ENCODE assay signal across 8 mouse cellular contexts in the genomic region with DNA sequence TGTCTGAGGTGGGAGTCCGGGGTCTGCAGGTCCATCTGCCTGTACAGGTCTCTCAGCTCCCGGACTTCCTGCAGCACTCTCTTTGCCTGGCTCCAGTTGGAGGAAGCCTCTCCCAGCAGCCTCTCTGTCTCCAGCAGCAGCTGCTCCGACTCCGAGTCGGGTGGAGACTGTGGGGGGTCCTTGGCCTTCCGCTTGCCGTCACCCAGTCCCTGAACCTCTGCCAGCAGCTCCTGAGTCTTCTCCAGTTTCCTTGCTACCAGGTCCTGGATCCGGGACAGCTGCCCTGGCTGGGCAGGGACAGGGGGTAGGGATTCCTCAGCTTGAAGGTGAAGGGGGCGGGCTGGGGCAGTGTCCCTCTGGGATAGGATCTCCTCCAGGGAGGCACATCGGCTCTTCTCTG. TPM values are rescaled to one million over a fixed set of nuclear protein-coding genes. Genes with fewer than 3 reads are reported as not detected.
A peak's percentile ranks its signal among the peaks of the same experiment; 100 is the strongest.
DNase-seq lines count a peak whose midpoint lies in the region; ATAC-seq and TF ChIP-seq lines count a peak whose summit lies in the region.

No protein-coding gene starts in this region.

- no peaks in the 10 kb centered on the region for H3K27me3 ChIP-seq in forebrain, postnatal 0 days (ENCODE audit: insufficient read depth, low read length)
- peaks cover 9% of the 10 kb centered on the region; the same call in 1 of the 2 replicates for H3K27me3 ChIP-seq in forebrain, embryonic 10.5 days (ENCODE audit: poor library complexity, severe bottlenecking)
- no peaks in the 10 kb centered on the region for H3K27me3 ChIP-seq in embryonic facial prominence, embryonic 15.5 days
- no peaks in the 10 kb centered on the region for H3K27me3 ChIP-seq in kidney, embryonic 16.5 days (ENCODE audit: insufficient read depth, low read length)
- no peaks in the 10 kb centered on the region for H3K27me3 ChIP-seq in stomach, embryonic 16.5 days (ENCODE audit: control insufficient read depth, insufficient read depth, low read length)

- H3K4me2 ChIP-seq in forebrain, postnatal 0 days (ENCODE audit: low read depth): no peak overlapping the region
- H3K4me2 ChIP-seq in embryonic facial prominence, embryonic 15.5 days (replicated peaks): no peak overlapping the region
- H3K4me2 ChIP-seq in kidney, embryonic 16.5 days (replicated peaks; ENCODE audit: low read depth, low read length): no peak overlapping the region
- no peak overlapping the region for H3K4me2 ChIP-seq in stomach, embryonic 16.5 days (ENCODE audit: low read depth, low read length)

- no peak for DNase-seq in forebrain, postnatal 0 days
- DNase-seq in forebrain, embryonic 10.5 days (ENCODE audit: extremely low spot score, low spot score): no peak
- DNase-seq in ES-E14 (ENCODE audit: low read depth, low spot score): no peak
- DNase-seq in layer of hippocampus, postnatal 36 days: no peak
- DNase-seq in spleen, adult 18-20 months: no peak

- 0 out of 2 replicates have a peak overlapping the region, but pooled peaks have one; percentile 15 for H3K27ac ChIP-seq in forebrain, postnatal 0 days (ENCODE audit: low read depth, low read length)
- H3K27ac ChIP-seq in forebrain, embryonic 10.5 days: no peak overlapping the region
- no peak overlapping the region for H3K27ac ChIP-seq in ES-E14 (ENCODE audit: insufficient read depth, low read depth, low read length, poor library complexity, severe bottlenecking)
- H3K27ac ChIP-seq in embryonic facial prominence, embryonic 15.5 days (replicated peaks): 0 out of 2 replicates have a peak overlapping the region, but pooled peaks have one; percentile 18
- H3K27ac ChIP-seq in kidney, embryonic 16.5 days (ENCODE audit: low read length): peak overlapping the region; percentile 37
- peak overlapping the region; percentile 47; the same call in 1 of the 2 replicates for H3K27ac ChIP-seq in stomach, embryonic 16.5 days (ENCODE audit: low read length)

- 39% methylated on average over 10 of the region's 10 CpGs for WGBS in forebrain, postnatal 0 days
- WGBS in forebrain, embryonic 10.5 days: 81% methylated on average over 10 of the region's 10 CpGs
- WGBS in embryonic facial prominence, embryonic 15.5 days: 47% methylated on average over 10 of the region's 10 CpGs
- 35% methylated on average over 10 of the region's 10 CpGs for WGBS in kidney, embryonic 16.5 days
- WGBS in stomach, embryonic 16.5 days: 47% methylated on average over 10 of the region's 10 CpGs

- no peak for TF ChIP-seq CTCF in forebrain, postnatal 0 days (IDR thresholded peaks at IDR 0.05; ENCODE audit: low read depth)

- no peak overlapping the region for H3K4me3 ChIP-seq in forebrain, postnatal 0 days (ENCODE audit: low read depth, low read length)
- H3K4me3 ChIP-seq in forebrain, embryonic 10.5 days: no peak overlapping the region
- peak overlapping the region; percentile 11 to 41; a peak in 2 of 4 replicates for H3K4me3 ChIP-seq in ES-E14 (ENCODE audit: insufficient read depth in 1 of 2, low read depth in 1 of 2, low read length in 2 of 2, poor library complexity in 1 of 2, severe bottlenecking in 1 of 2)
- no peak overlapping the region for H3K4me3 ChIP-seq in embryonic facial prominence, embryonic 15.5 days (replicated peaks)
- no peak overlapping the region for H3K4me3 ChIP-seq in kidney, embryonic 16.5 days (ENCODE audit: low read length)
- H3K4me3 ChIP-seq in stomach, embryonic 16.5 days (replicated peaks; ENCODE audit: low read length): no peak overlapping the region

- H3K9ac ChIP-seq in forebrain, postnatal 0 days: no peak overlapping the region
- 0 out of 2 replicates have a peak overlapping the region, but pooled peaks have one; percentile 19 for H3K9ac ChIP-seq in ES-E14 (ENCODE audit: insufficient read depth, low read depth, low read length, poor library complexity, severe bottlenecking)
- H3K9ac ChIP-seq in embryonic facial prominence, embryonic 15.5 days: no peak overlapping the region
- H3K9ac ChIP-seq in kidney, embryonic 16.5 days (replicated peaks; ENCODE audit: low read length): no peak overlapping the region
- peak overlapping the region; percentile 22; the same call in 1 of the 2 replicates for H3K9ac ChIP-seq in stomach, embryonic 16.5 days (ENCODE audit: low read length)

- H3K36me3 ChIP-seq in forebrain, postnatal 0 days (ENCODE audit: insufficient read depth): peaks cover 52% of the 10 kb centered on the region
- peaks cover 74% of the 10 kb centered on the region for H3K36me3 ChIP-seq in forebrain, embryonic 10.5 days (replicated peaks)
- H3K36me3 ChIP-seq in ES-E14 (ENCODE audit: control insufficient read depth, insufficient read depth, low read length, poor library complexity, severe bottlenecking): peaks cover 2% of the 10 kb centered on the region; the same call in 1 of the 2 replicates
- H3K36me3 ChIP-seq in embryonic facial prominence, embryonic 15.5 days: peaks cover 44% of the 10 kb centered on the region
- H3K36me3 ChIP-seq in kidney, embryonic 16.5 days (ENCODE audit: insufficient read depth, low read length): peaks cover 37% of the 10 kb centered on the region
- peaks cover 7% of the 10 kb centered on the region; the same call in 1 of the 2 replicates for H3K36me3 ChIP-seq in stomach, embryonic 16.5 days (ENCODE audit: control insufficient read depth, insufficient read depth, low read length)

- in situ Hi-C loops in ES-E14 (cut with MboI; ENCODE audit: low sequenced_read_pairs in 2 of 2, unreplicated experiment in 2 of 2): no loop called here

- peaks cover 28% of the 10 kb centered on the region for H3K4me1 ChIP-seq in forebrain, postnatal 0 days (ENCODE audit: insufficient read depth)
- H3K4me1 ChIP-seq in forebrain, embryonic 10.5 days: peaks cover 59% of the 10 kb centered on the region
- H3K4me1 ChIP-seq in ES-E14 (ENCODE audit: control insufficient read depth in 2 of 2, insufficient read depth in 2 of 2, low read length in 2 of 2, poor library complexity in 1 of 2): peaks cover 5 to 31% of the 10 kb centered on the region in 2 experiments; a peak in 3 of 4 replicates
- H3K4me1 ChIP-seq in embryonic facial prominence, embryonic 15.5 days: peaks cover 42% of the 10 kb centered on the region
- peaks cover 60% of the 10 kb centered on the region for H3K4me1 ChIP-seq in kidney, embryonic 16.5 days (ENCODE audit: insufficient read depth, low read length)
- H3K4me1 ChIP-seq in stomach, embryonic 16.5 days (ENCODE audit: control insufficient read depth, insufficient read depth, low read length): peaks cover 37% of the 10 kb centered on the region

- no peak for ATAC-seq in forebrain, postnatal 0 days
- ATAC-seq in embryonic facial prominence, embryonic 15.5 days (ENCODE audit: insufficient number of reproducible peaks, low FRiP score, low TSS enrichment, low read depth): no peak
- no peak for ATAC-seq in kidney, embryonic 16.5 days (ENCODE audit: low FRiP score, low TSS enrichment)
- ATAC-seq in stomach, embryonic 16.5 days (ENCODE audit: insufficient read depth, low FRiP score): no peak

- H3K9me3 ChIP-seq in forebrain, postnatal 0 days (ENCODE audit: low read length): no peaks in the 10 kb centered on the region
- H3K9me3 ChIP-seq in forebrain, embryonic 10.5 days: peaks cover 3% of the 10 kb centered on the region; the same call in 1 of the 2 replicates
- H3K9me3 ChIP-seq in ES-E14 (ENCODE audit: control insufficient read depth, insufficient read depth, low read depth, low read length): no peaks in the 10 kb centered on the region
- no peaks in the 10 kb centered on the region for H3K9me3 ChIP-seq in embryonic facial prominence, embryonic 15.5 days (replicated peaks)
- H3K9me3 ChIP-seq in kidney, embryonic 16.5 days (ENCODE audit: low read length): no peaks in the 10 kb centered on the region
- no peaks in the 10 kb centered on the region for H3K9me3 ChIP-seq in stomach, embryonic 16.5 days (replicated peaks; ENCODE audit: control insufficient read depth, low read length)

TF ChIP-seq in ES-E14, 5 proteins besides CTCF, POLR2A, EP300 and RAD21:
- no peak for TF ChIP-seq CHD2 (IDR thresholded peaks at IDR 0.05; ENCODE audit: low read depth, low read length)
- no peak for TF ChIP-seq HCFC1 (IDR thresholded peaks at IDR 0.05; ENCODE audit: borderline replicate concordance, insufficient read depth, low read length)
- no peak for TF ChIP-seq ZC3H11A (IDR thresholded peaks at IDR 0.05; ENCODE audit: borderline replicate concordance, low read depth, low read length)
- no peak for TF ChIP-seq MAFK (IDR thresholded peaks at IDR 0.05; ENCODE audit: insufficient read depth, low read depth, low read length)
- no peak for TF ChIP-seq ZNF384 (IDR thresholded peaks at IDR 0.05; ENCODE audit: low read depth, low read length)

RNA-seq across cellular contexts. Expression of a gene that starts 6.8 kb away (rescaled TPM):
- total RNA-seq in forebrain, postnatal 0 days (2014; rRNA removed): 93.5 and 135 TPM in 2 replicates
- polyA plus RNA-seq in forebrain, postnatal 0 days (2015; fragmentation: Nextera tagmentation; extraction: Ambion mirVana): 51.8 and 60.1 TPM in 2 replicates
- polyA plus RNA-seq in forebrain, embryonic 10.5 days (2016; fragmentation: Nextera tagmentation; extraction: Ambion mirVana): 66.0 and 69.1 TPM in 2 replicates
- total RNA-seq in ES-E14 (2012; rRNA removed): 12.0 and 19.6 TPM in 2 replicates
- polyA plus RNA-seq in embryonic facial prominence, embryonic 15.5 days (2015; fragmentation: Nextera tagmentation; extraction: Ambion mirVana): 36.7 and 47.0 TPM in 2 replicates
- 29.0 and 32.8 TPM in 2 replicates for polyA plus RNA-seq in kidney, embryonic 16.5 days (2015; fragmentation: Nextera tagmentation; extraction: Ambion mirVana)
- 20.6 and 25.7 TPM in 2 replicates for polyA plus RNA-seq in stomach, embryonic 16.5 days (2015; fragmentation: Nextera tagmentation; extraction: Ambion mirVana)
- 10 to 100 TPM; 37.3 to 41.0 TPM for total RNA-seq in layer of hippocampus, postnatal 36 days (2021)

RNA-seq across cellular contexts. Expression of a gene that starts 59.9 kb away (rescaled TPM):
- total RNA-seq in forebrain, postnatal 0 days (2014; rRNA removed): 27.5 and 34.4 TPM in 2 replicates
- polyA plus RNA-seq in forebrain, postnatal 0 days (2015; fragmentation: Nextera tagmentation; extraction: Ambion mirVana): 84.1 and 109 TPM in 2 replicates
- 421 and 423 TPM in 2 replicates for polyA plus RNA-seq in forebrain, embryonic 10.5 days (2016; fragmentation: Nextera tagmentation; extraction: Ambion mirVana)
- 40.9 and 50.8 TPM in 2 replicates for total RNA-seq in ES-E14 (2012; rRNA removed)
- polyA plus RNA-seq in embryonic facial prominence, embryonic 15.5 days (2015; fragmentation: Nextera tagmentation; extraction: Ambion mirVana): 173 and 175 TPM in 2 replicates
- polyA plus RNA-seq in kidney, embryonic 16.5 days (2015; fragmentation: Nextera tagmentation; extraction: Ambion mirVana): 206 and 252 TPM in 2 replicates
- 156 and 167 TPM in 2 replicates for polyA plus RNA-seq in stomach, embryonic 16.5 days (2015; fragmentation: Nextera tagmentation; extraction: Ambion mirVana)
- 10 to 100 TPM; 77.4 to 94.7 TPM for total RNA-seq in layer of hippocampus, postnatal 36 days (2021)

Comparison
In these comparisons a context has a peak if more than half of its experiments do, and no peak if none do; other contexts are left out.
1. H3K27ac ChIP-seq: peak in forebrain, postnatal 0 days (single experiment), embryonic facial prominence, embryonic 15.5 days (single experiment), kidney, embryonic 16.5 days (single experiment) and stomach, embryonic 16.5 days (single experiment); none in forebrain, embryonic 10.5 days (single experiment) and ES-E14 (single experiment).
2. H3K4me3 ChIP-seq: peak in ES-E14 (2 of 2); none in forebrain, postnatal 0 days (single experiment), forebrain, embryonic 10.5 days (single experiment), embryonic facial prominence, embryonic 15.5 days (single experiment), kidney, embryonic 16.5 days (single experiment) and stomach, embryonic 16.5 days (single experiment).
3. H3K9ac ChIP-seq: peak in ES-E14 (single experiment) and stomach, embryonic 16.5 days (single experiment); none in forebrain, postnatal 0 days (single experiment), embryonic facial prominence, embryonic 15.5 days (single experiment) and kidney, embryonic 16.5 days (single experiment).